Mouse (Mus musculus): ENCODE results near the gene Cdx2. TPM values are rescaled to one million over a fixed set of nuclear protein-coding genes. Genes with fewer than 3 reads are reported as not detected.

The Cdx2 gene
- polyA plus RNA-seq, 1 experiment from 2014 or later = not detected

- no peak for ATAC-seq (replicated peaks; ENCODE audit: insufficient number of reproducible peaks, low FRiP score, low TSS enrichment)
- Histone ChIP-seq H3K4me1 (ENCODE audit: control insufficient read depth, insufficient read depth, low read length) (peaks cover 6% of the 10 kb centered on the region; the same call in 1 of the 2 replicates), H3K4me3 (ENCODE audit: low read depth, low read length) (no peak overlapping the region; the same call in 1 of the 2 replicates), H3K9me3 (replicated peaks; ENCODE audit: control insufficient read depth, low read length) (no peaks in the 10 kb centered on the region), H3K27me3 (ENCODE audit: control insufficient read depth, insufficient read depth, low read length) (peaks cover 96% of the 10 kb centered on the region), H3K27ac (ENCODE audit: low read depth, low read length) (no peak overlapping the region), H3K9ac (ENCODE audit: low read depth, low read length) (no peak overlapping the region), H3K36me3 (ENCODE audit: control insufficient read depth, insufficient read depth, low read length) (no peaks in the 10 kb centered on the region), H3K4me2 (no peak overlapping the region)
- WGBS (ENCODE audit: insufficient replicate concordance) = under 1% methylated on average over 10 of the region's 10 CpGs
Observed at GRCm38 (mm10) chr5:147301781-147302070, 5.3 kb downstream of the Cdx2 start.

- Histone ChIP-seq H3K36me3 (ENCODE audit: control insufficient read depth, insufficient read depth, low read length) (no peaks in the 10 kb centered on the region), H3K9ac (ENCODE audit: low read depth, low read length) (no peak overlapping the region), H3K4me3 (ENCODE audit: low read depth, low read length) (no peak overlapping the region; the same call in 1 of the 2 replicates), H3K4me2 (no peak overlapping the region), H3K27me3 (ENCODE audit: control insufficient read depth, insufficient read depth, low read length) (peaks cover 93% of the 10 kb centered on the region), H3K27ac (ENCODE audit: low read depth, low read length) (no peak overlapping the region), H3K9me3 (replicated peaks; ENCODE audit: control insufficient read depth, low read length) (no peaks in the 10 kb centered on the region), H3K4me1 (ENCODE audit: control insufficient read depth, insufficient read depth, low read length) (peaks cover 3% of the 10 kb centered on the region; the same call in 1 of the 2 replicates)
- 2% methylated on average over 21 of the region's 21 CpGs for WGBS (ENCODE audit: insufficient replicate concordance)
- ATAC-seq (replicated peaks; ENCODE audit: insufficient number of reproducible peaks, low FRiP score, low TSS enrichment) = no peak
Observed at GRCm38 (mm10) chr5:147300917-147301780, 5.9 kb downstream of the Cdx2 start.

GRCm38 (mm10) chr5:147300001-147300363 is 7.1 kb downstream of the Cdx2 start:
- WGBS (ENCODE audit: insufficient replicate concordance) = 1% methylated on average over 4 of the region's 4 CpGs
- Histone ChIP-seq H3K4me3 (ENCODE audit: low read depth, low read length) (peak overlapping the region; percentile 30), H3K9ac (ENCODE audit: low read depth, low read length) (no peak overlapping the region), H3K9me3 (replicated peaks; ENCODE audit: control insufficient read depth, low read length) (no peaks in the 10 kb centered on the region), H3K36me3 (ENCODE audit: control insufficient read depth, insufficient read depth, low read length) (no peaks in the 10 kb centered on the region), H3K27ac (ENCODE audit: low read depth, low read length) (no peak overlapping the region), H3K4me1 (ENCODE audit: control insufficient read depth, insufficient read depth, low read length) (peaks cover 3% of the 10 kb centered on the region; the same call in 1 of the 2 replicates), H3K27me3 (ENCODE audit: control insufficient read depth, insufficient read depth, low read length) (peaks cover 90% of the 10 kb centered on the region), H3K4me2 (peak overlapping the region; percentile 64)
- ATAC-seq (replicated peaks; ENCODE audit: insufficient number of reproducible peaks, low FRiP score, low TSS enrichment) = no peak

- under 1% methylated on average over 41 of the region's 41 CpGs for WGBS (ENCODE audit: insufficient replicate concordance)
- Histone ChIP-seq H3K4me1 (ENCODE audit: control insufficient read depth, insufficient read depth, low read length) (peaks cover 3% of the 10 kb centered on the region; the same call in 1 of the 2 replicates), H3K9ac (ENCODE audit: low read depth, low read length) (no peak overlapping the region), H3K9me3 (replicated peaks; ENCODE audit: control insufficient read depth, low read length) (no peaks in the 10 kb centered on the region), H3K4me2 (peak overlapping the region; percentile 64), H3K27me3 (ENCODE audit: control insufficient read depth, insufficient read depth, low read length) (peaks cover 90% of the 10 kb centered on the region), H3K36me3 (ENCODE audit: control insufficient read depth, insufficient read depth, low read length) (no peaks in the 10 kb centered on the region), H3K4me3 (ENCODE audit: low read depth, low read length) (peak overlapping the region; percentile 30), H3K27ac (ENCODE audit: low read depth, low read length) (no peak overlapping the region)
- peak; percentile 63; the same call in 1 of the 2 replicates for ATAC-seq (replicated peaks; ENCODE audit: insufficient number of reproducible peaks, low FRiP score, low TSS enrichment)
Observed at GRCm38 (mm10) chr5:147299255-147300000, 7.6 kb downstream of the Cdx2 start.

GRCm38 (mm10) chr5:147297249-147297648 is 9.8 kb downstream of the Cdx2 start:
- Histone ChIP-seq H3K9me3 (replicated peaks; ENCODE audit: control insufficient read depth, low read length) (no peaks in the 10 kb centered on the region), H3K4me1 (ENCODE audit: control insufficient read depth, insufficient read depth, low read length) (peaks cover 12% of the 10 kb centered on the region; the same call in 1 of the 2 replicates), H3K9ac (ENCODE audit: low read depth, low read length) (no peak overlapping the region), H3K4me3 (ENCODE audit: low read depth, low read length) (no peak overlapping the region), H3K4me2 (no peak overlapping the region), H3K36me3 (ENCODE audit: control insufficient read depth, insufficient read depth, low read length) (no peaks in the 10 kb centered on the region), H3K27ac (ENCODE audit: low read depth, low read length) (no peak overlapping the region), H3K27me3 (ENCODE audit: control insufficient read depth, insufficient read depth, low read length) (peaks cover 90% of the 10 kb centered on the region)
- 39% methylated on average over 5 of the region's 5 CpGs for WGBS (ENCODE audit: insufficient replicate concordance)
- no peak for ATAC-seq (replicated peaks; ENCODE audit: insufficient number of reproducible peaks, low FRiP score, low TSS enrichment)

- H3K4me1 ChIP-seq (ENCODE audit: control insufficient read depth, insufficient read depth, low read length) = peaks cover 9% of the 10 kb centered on the region; the same call in 1 of the 2 replicates
- H3K27me3 ChIP-seq (ENCODE audit: control insufficient read depth, insufficient read depth, low read length) = peaks cover 59% of the 10 kb centered on the region
- H3K9ac ChIP-seq (ENCODE audit: low read depth, low read length) = no peak overlapping the region
- H3K36me3 ChIP-seq (ENCODE audit: control insufficient read depth, insufficient read depth, low read length) = no peaks in the 10 kb centered on the region
- no peaks in the 10 kb centered on the region for H3K9me3 ChIP-seq (replicated peaks; ENCODE audit: control insufficient read depth, low read length)
- 11% methylated on average over 20 of the region's 20 CpGs for WGBS (ENCODE audit: insufficient replicate concordance)
- ATAC-seq (replicated peaks; ENCODE audit: insufficient number of reproducible peaks, low FRiP score, low TSS enrichment) = no peak
- H3K4me2 ChIP-seq = no peak overlapping the region
- no peak overlapping the region for H3K4me3 ChIP-seq (ENCODE audit: low read depth, low read length)
- H3K27ac ChIP-seq (ENCODE audit: low read depth, low read length) = no peak overlapping the region
Observed at GRCm38 (mm10) chr5:147294121-147294520, 12.9 kb downstream of the Cdx2 start.

- Histone ChIP-seq H3K36me3 (ENCODE audit: control insufficient read depth, insufficient read depth, low read length) (no peaks in the 10 kb centered on the region), H3K27ac (ENCODE audit: low read depth, low read length) (no peak overlapping the region), H3K9ac (ENCODE audit: low read depth, low read length) (no peak overlapping the region), H3K27me3 (ENCODE audit: control insufficient read depth, insufficient read depth, low read length) (peaks cover 52% of the 10 kb centered on the region), H3K4me1 (ENCODE audit: control insufficient read depth, insufficient read depth, low read length) (peaks cover 9% of the 10 kb centered on the region; the same call in 1 of the 2 replicates), H3K4me2 (peak overlapping the region; percentile 22), H3K4me3 (ENCODE audit: low read depth, low read length) (no peak overlapping the region), H3K9me3 (replicated peaks; ENCODE audit: control insufficient read depth, low read length) (no peaks in the 10 kb centered on the region)
- 15% methylated on average over 18 of the region's 18 CpGs for WGBS (ENCODE audit: insufficient replicate concordance)
- peak; percentile 61; the same call in 1 of the 2 replicates for ATAC-seq (replicated peaks; ENCODE audit: insufficient number of reproducible peaks, low FRiP score, low TSS enrichment)
Observed at GRCm38 (mm10) chr5:147293127-147293910, 13.8 kb downstream of the Cdx2 start.

- Histone ChIP-seq H3K9me3 (replicated peaks; ENCODE audit: control insufficient read depth, low read length) (no peaks in the 10 kb centered on the region), H3K27me3 (ENCODE audit: control insufficient read depth, insufficient read depth, low read length) (peaks cover 45% of the 10 kb centered on the region), H3K27ac (ENCODE audit: low read depth, low read length) (no peak overlapping the region), H3K4me1 (ENCODE audit: control insufficient read depth, insufficient read depth, low read length) (peaks cover 9% of the 10 kb centered on the region; the same call in 1 of the 2 replicates), H3K4me3 (ENCODE audit: low read depth, low read length) (no peak overlapping the region), H3K4me2 (peak overlapping the region; percentile 22), H3K36me3 (ENCODE audit: control insufficient read depth, insufficient read depth, low read length) (no peaks in the 10 kb centered on the region), H3K9ac (ENCODE audit: low read depth, low read length) (no peak overlapping the region)
- 29% methylated on average over 13 of the region's 13 CpGs for WGBS (ENCODE audit: insufficient replicate concordance)
- ATAC-seq (replicated peaks; ENCODE audit: insufficient number of reproducible peaks, low FRiP score, low TSS enrichment) = peak; percentile 46; the same call in 1 of the 2 replicates
Observed at GRCm38 (mm10) chr5:147292506-147293120, 14.5 kb downstream of the Cdx2 start.
